Mouse (Mus musculus) spleen, adult 2 months (tissue): Measurements from ENCODE around the gene Ednra.

Source experiments
- CTCF ChIP-seq: fragments of 200-500 bp; IDR thresholded peaks from 2 replicates; pipeline ENCODE4 v1.5.1; 2011; ENCODE audit warnings: mild to moderate bottlenecking, inconsistent platforms; ENCODE audit not compliant: insufficient read depth, insufficient read length, insufficient replicate concordance; ENCODE audit errors: extremely low read depth
- POLR2A ChIP-seq: fragments of 200-500 bp; IDR thresholded peaks from 2 replicates; pipeline ENCODE4 v1.6.1; 2011; ENCODE audit warnings: low read depth, low read length, inconsistent platforms

DNA sequence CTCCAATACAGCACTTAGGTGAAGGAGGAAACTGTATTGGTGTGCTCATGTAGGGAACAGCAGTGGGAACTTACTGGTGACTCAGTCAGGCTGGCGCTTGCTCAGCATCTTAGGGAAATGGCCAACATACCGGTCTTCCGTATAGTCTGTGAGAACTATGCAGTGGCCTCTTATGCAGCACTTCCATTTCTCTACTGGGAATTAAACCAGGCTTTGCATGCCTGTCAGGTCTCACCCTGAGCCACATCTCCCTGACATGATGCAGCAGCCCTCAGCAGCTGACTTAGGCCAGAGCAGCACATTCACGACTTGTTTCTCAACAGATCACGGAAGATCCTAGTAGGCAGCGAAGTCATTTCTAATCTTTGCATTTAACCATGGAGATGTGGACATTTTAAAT is 39.9 kb downstream of the Ednra start:
- TF ChIP-seq POLR2A (no peak), CTCF (no peak)
